Mouse (Mus musculus) left cerebral cortex, adult 2 months (tissue): ENCODE data around the gene Pik3r2. TPM values are rescaled to one million over a fixed set of nuclear protein-coding genes. Genes with fewer than 3 reads are reported as not detected.
A peak's percentile ranks its signal among the peaks of the same experiment; 100 is the strongest.

Experiments used
- DNase-seq, 2 experiments: peaks; one replicate each; pipeline ENCODE4 v3.0.0; 2021 to 2022; ENCODE audit warnings: low spot score in 2 of 2, mixed read lengths in 1 of 2; ENCODE audit errors: extremely low spot score in 1 of 2
- H3K27ac ChIP-seq: fragments of 200-600 bp; 2 replicates; pipeline ENCODE4 v1.8.1; 2022
- H3K4me3 ChIP-seq: fragments of 200-600 bp; 2 replicates; pipeline ENCODE4 v1.8.1; 2022
- CTCF ChIP-seq: fragments of 200-600 bp; IDR thresholded peaks from 2 replicates; pipeline ENCODE4 v1.8.1; 2022; ENCODE audit warnings: antibody characterized with exemption, mild to moderate bottlenecking, moderate library complexity
- intact Hi-C: fragments of 180-260 bp; cut with DNase I; formaldehyde crosslinking; loops from one replicate; pipeline ENCODE4 v1.15.1; 2025
- total RNA-seq, 2 experiments: library from RNA; stranded (reverse); gene quantifications; 2 replicates each; pipeline ENCODE4 v1.2.3; 2021

Gene Pik3r2
- total RNA-seq, 2 experiments from 2014 or later = 159 to 160 TPM

- TF ChIP-seq CTCF = no peak; the same call in none of the 2 replicates
- no peak overlapping the region for H3K27ac ChIP-seq
- intact Hi-C loops = loop anchor here (1.0 to 2.0 kb wide), 2 partner anchors 49 to 69 kb away; partner anchors contain the start of gene Arrdc2
- no peak overlapping the region for H3K4me3 ChIP-seq
- peak; percentile 95 to 97 for DNase-seq
These were observed 7.2 kb downstream of the Pik3r2 start for GRCm38 (mm10) chr8:70769359-70769758.

- no peak for TF ChIP-seq CTCF
- H3K27ac ChIP-seq = no peak overlapping the region
- DNase-seq = no peak
- no peak overlapping the region for H3K4me3 ChIP-seq
- intact Hi-C loops = loop anchor here (1.0 to 2.0 kb wide), 2 partner anchors 49 to 70 kb away; partner anchors contain the start of gene Arrdc2
These were observed 7.6 kb downstream of the Pik3r2 start for GRCm38 (mm10) chr8:70768956-70769355.

- intact Hi-C loops = loop anchor here (2.0 kb wide), 1 partner anchor 70 kb away; the partner anchor contains the start of gene Arrdc2
- H3K27ac ChIP-seq = no peak overlapping the region
- TF ChIP-seq CTCF = no peak
- no peak for DNase-seq
- no peak overlapping the region for H3K4me3 ChIP-seq
These were observed 8.2 kb downstream of the Pik3r2 start for GRCm38 (mm10) chr8:70768231-70768776.

GRCm38 (mm10) chr8:70767503-70767902, 9.0 kb downstream of the Pik3r2 start:
- intact Hi-C loops = no loop called here
- no peak for DNase-seq

GRCm38 (mm10) chr8:70766571-70767440, 9.7 kb downstream of the Pik3r2 start:
- intact Hi-C loops = no loop called here
- no peak for TF ChIP-seq CTCF
- Histone ChIP-seq H3K4me3 (peak overlapping the region; percentile 28), H3K27ac (no peak overlapping the region)
- DNase-seq = no peak

More at GRCm38 (mm10) chr8:70767503-70767902, 9.0 kb downstream of the Pik3r2 start:
- TF ChIP-seq CTCF = no peak
- Histone ChIP-seq H3K4me3 (no peak overlapping the region), H3K27ac (no peak overlapping the region)

- intact Hi-C loops = no loop called here
- Histone ChIP-seq H3K4me3 (peak overlapping the region; percentile 28), H3K27ac (no peak overlapping the region)
- TF ChIP-seq CTCF = no peak
- no peak for DNase-seq
These were observed 10.5 kb downstream of the Pik3r2 start for GRCm38 (mm10) chr8:70765838-70766570.

GRCm38 (mm10) chr8:70765329-70765728, 11.2 kb downstream of the Pik3r2 start:
- H3K4me3 ChIP-seq = no peak overlapping the region; the same call in 1 of the 2 replicates
- intact Hi-C loops = no loop called here
- no peak for DNase-seq
- no peak overlapping the region for H3K27ac ChIP-seq
- no peak for TF ChIP-seq CTCF

- intact Hi-C loops = no loop called here
- no peak for DNase-seq
- H3K4me3 ChIP-seq = no peak overlapping the region
- no peak overlapping the region for H3K27ac ChIP-seq
- no peak for TF ChIP-seq CTCF
These were observed 11.8 kb downstream of the Pik3r2 start for GRCm38 (mm10) chr8:70764676-70765075.

- no peak overlapping the region for H3K27ac ChIP-seq
- H3K4me3 ChIP-seq = no peak overlapping the region
- no peak for TF ChIP-seq CTCF
- intact Hi-C loops = no loop called here
- DNase-seq = no peak
These were observed 12.5 kb downstream of the Pik3r2 start for GRCm38 (mm10) chr8:70764026-70764425.

GRCm38 (mm10) chr8:70763354-70763753, 13.2 kb downstream of the Pik3r2 start:
- TF ChIP-seq CTCF = peak; percentile 88
- H3K4me3 ChIP-seq = no peak overlapping the region
- no peak overlapping the region for H3K27ac ChIP-seq
- intact Hi-C loops = no loop called here
- DNase-seq = no peak

GRCm38 (mm10) chr8:70762118-70762517, 14.4 kb downstream of the Pik3r2 start:
- intact Hi-C loops = no loop called here
- Histone ChIP-seq H3K4me3 (no peak overlapping the region), H3K27ac (no peak overlapping the region)
- DNase-seq = no peak
- TF ChIP-seq CTCF = no peak
